Mouse (Mus musculus): ENCODE data around the gene Gcg. TPM values are rescaled to one million over a fixed set of nuclear protein-coding genes. Genes with fewer than 3 reads are reported as not detected.

Gene Gcg
- polyA plus RNA-seq (2015; fragmentation: Nextera tagmentation; extraction: Ambion mirVana), result 0.24 TPM in 2 replicates

- Histone ChIP-seq H3K9me3 (ENCODE audit: control insufficient read depth, low read length) (no peaks in the 10 kb centered on the region), H3K4me1 (ENCODE audit: control insufficient read depth, insufficient read depth, low read depth, low read length) (no peaks in the 10 kb centered on the region), H3K4me2 (ENCODE audit: low read length) (no peak within 1 kb of the TSS), H3K27ac (ENCODE audit: low read depth, low read length) (no peak within 1 kb of the TSS), H3K36me3 (ENCODE audit: control insufficient read depth, insufficient read depth, low read length) (no peaks in the 10 kb centered on the region), H3K27me3 (replicated peaks; ENCODE audit: control insufficient read depth, insufficient read depth, low read length) (no peaks in the 10 kb centered on the region), H3K9ac (ENCODE audit: low read depth, low read length) (no peak within 1 kb of the TSS), H3K4me3 (ENCODE audit: low read length) (no peak within 1 kb of the TSS)
- 80% methylated on average over 9 of the region's 9 CpGs for WGBS
- ATAC-seq, result no peak
Observed at GRCm38 (mm10) chr2:62483550-62483949, at the start of gene Gcg. Gene Gcg, minus strand, starts transcription at chr2:62483650.

DNA sequence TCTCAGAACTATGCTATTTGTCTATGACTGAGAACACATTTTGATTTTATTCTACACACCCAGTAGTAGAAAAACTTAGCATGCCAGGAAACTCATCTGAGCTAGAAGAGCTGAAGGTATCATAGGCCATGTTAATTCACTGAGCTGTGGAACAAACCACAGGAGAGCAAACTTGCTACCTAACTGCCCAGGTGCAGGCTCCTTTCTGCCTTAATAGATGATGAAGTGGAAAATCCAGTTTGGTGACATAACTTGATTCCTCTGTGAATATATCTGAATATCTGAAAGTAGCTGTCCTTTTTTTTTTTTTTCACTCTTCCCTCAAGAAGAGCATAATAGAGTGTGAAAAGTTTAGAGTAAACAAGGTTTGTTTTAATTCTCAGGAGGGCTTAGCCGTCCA lies 47.6 kb upstream of the Gcg start:
- no peak for ATAC-seq
- Histone ChIP-seq H3K27ac (ENCODE audit: low read depth, low read length) (no peak overlapping the region), H3K9me3 (ENCODE audit: control insufficient read depth, low read length) (no peaks in the 10 kb centered on the region), H3K27me3 (replicated peaks; ENCODE audit: control insufficient read depth, insufficient read depth, low read length) (no peaks in the 10 kb centered on the region), H3K4me2 (ENCODE audit: low read length) (no peak overlapping the region), H3K36me3 (ENCODE audit: control insufficient read depth, insufficient read depth, low read length) (no peaks in the 10 kb centered on the region), H3K9ac (ENCODE audit: low read depth, low read length) (no peak overlapping the region), H3K4me3 (ENCODE audit: low read length) (no peak overlapping the region), H3K4me1 (ENCODE audit: control insufficient read depth, insufficient read depth, low read depth, low read length) (no peaks in the 10 kb centered on the region)
- 73% methylated on average over 1 of the region's 1 CpGs for WGBS

DNA sequence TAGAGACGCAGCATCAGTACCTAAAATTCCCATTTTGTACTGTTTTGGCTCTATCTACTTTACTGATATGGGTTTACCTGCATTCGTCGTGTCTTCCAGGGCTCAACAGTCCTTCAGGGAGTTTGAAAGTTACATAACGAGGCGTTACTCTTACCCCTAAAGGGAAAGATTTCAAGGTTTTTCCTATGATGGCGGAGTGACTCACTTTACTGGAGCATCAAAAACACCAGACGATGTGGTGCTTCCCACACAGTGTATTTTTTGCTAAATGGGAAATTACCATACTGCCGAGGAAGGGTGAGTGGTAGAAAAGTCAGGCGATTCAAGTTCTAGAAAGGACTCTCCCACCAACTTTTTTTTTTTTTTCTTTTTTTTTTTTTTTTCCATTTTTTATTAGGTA lies 42.9 kb upstream of the Gcg start:
- Histone ChIP-seq H3K9me3 (ENCODE audit: control insufficient read depth, low read length) (no peaks in the 10 kb centered on the region), H3K27ac (ENCODE audit: low read depth, low read length) (no peak overlapping the region), H3K4me3 (ENCODE audit: low read length) (no peak overlapping the region), H3K4me2 (ENCODE audit: low read length) (no peak overlapping the region), H3K27me3 (replicated peaks; ENCODE audit: control insufficient read depth, insufficient read depth, low read length) (no peaks in the 10 kb centered on the region), H3K36me3 (ENCODE audit: control insufficient read depth, insufficient read depth, low read length) (no peaks in the 10 kb centered on the region), H3K4me1 (ENCODE audit: control insufficient read depth, insufficient read depth, low read depth, low read length) (no peaks in the 10 kb centered on the region), H3K9ac (ENCODE audit: low read depth, low read length) (no peak overlapping the region)
- 92% methylated on average over 9 of the region's 9 CpGs for WGBS
- ATAC-seq, result no peak

DNA sequence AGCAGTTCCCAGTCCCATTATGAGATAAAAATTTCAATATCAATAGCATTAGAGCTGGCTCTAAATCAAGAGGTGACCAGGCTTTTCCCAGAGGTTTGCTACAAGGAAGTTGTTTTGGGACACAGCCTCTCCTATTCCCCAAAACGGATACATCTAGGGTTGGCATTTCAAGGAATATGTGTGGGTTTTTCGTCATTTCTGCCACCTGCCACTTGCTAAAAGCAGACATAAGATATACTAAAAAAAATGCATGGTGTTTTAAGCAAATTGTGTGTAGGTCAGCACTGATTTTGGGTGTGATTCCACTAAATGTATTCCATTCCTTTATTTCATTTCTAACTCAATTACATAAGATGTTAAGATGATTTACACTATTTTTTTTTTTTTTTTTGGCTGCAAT lies 34.3 kb upstream of the Gcg start:
- H3K4me3 ChIP-seq (ENCODE audit: low read length), result no peak overlapping the region
- H3K9me3 ChIP-seq (ENCODE audit: control insufficient read depth, low read length), result no peaks in the 10 kb centered on the region
- ATAC-seq, result no peak
- H3K9ac ChIP-seq (ENCODE audit: low read depth, low read length), result no peak overlapping the region
- 81% methylated on average over 2 of the region's 2 CpGs for WGBS
- no peak overlapping the region for H3K4me2 ChIP-seq (ENCODE audit: low read length)
- no peaks in the 10 kb centered on the region for H3K27me3 ChIP-seq (replicated peaks; ENCODE audit: control insufficient read depth, insufficient read depth, low read length)
- H3K27ac ChIP-seq (ENCODE audit: low read depth, low read length), result no peak overlapping the region
- H3K4me1 ChIP-seq (ENCODE audit: control insufficient read depth, insufficient read depth, low read depth, low read length), result no peaks in the 10 kb centered on the region
- H3K36me3 ChIP-seq (ENCODE audit: control insufficient read depth, insufficient read depth, low read length), result no peaks in the 10 kb centered on the region

GRCm38 (mm10) chr2:62514477-62514876 lies 31.0 kb upstream of the Gcg start:
- H3K27ac ChIP-seq (ENCODE audit: low read depth, low read length), result no peak overlapping the region
- H3K27me3 ChIP-seq (replicated peaks; ENCODE audit: control insufficient read depth, insufficient read depth, low read length), result no peaks in the 10 kb centered on the region
- H3K4me3 ChIP-seq (ENCODE audit: low read length), result no peak overlapping the region
- ATAC-seq, result no peak
- H3K36me3 ChIP-seq (ENCODE audit: control insufficient read depth, insufficient read depth, low read length), result no peaks in the 10 kb centered on the region
- no peak overlapping the region for H3K9ac ChIP-seq (ENCODE audit: low read depth, low read length)
- H3K9me3 ChIP-seq (ENCODE audit: control insufficient read depth, low read length), result no peaks in the 10 kb centered on the region
- WGBS, result 89% methylated on average over 6 of the region's 6 CpGs
- H3K4me1 ChIP-seq (ENCODE audit: control insufficient read depth, insufficient read depth, low read depth, low read length), result no peaks in the 10 kb centered on the region
- no peak overlapping the region for H3K4me2 ChIP-seq (ENCODE audit: low read length)

- Histone ChIP-seq H3K36me3 (ENCODE audit: control insufficient read depth, insufficient read depth, low read length) (no peaks in the 10 kb centered on the region), H3K27me3 (replicated peaks; ENCODE audit: control insufficient read depth, insufficient read depth, low read length) (no peaks in the 10 kb centered on the region), H3K27ac (ENCODE audit: low read depth, low read length) (no peak overlapping the region), H3K9me3 (ENCODE audit: control insufficient read depth, low read length) (no peaks in the 10 kb centered on the region), H3K4me3 (ENCODE audit: low read length) (no peak overlapping the region), H3K9ac (ENCODE audit: low read depth, low read length) (no peak overlapping the region), H3K4me2 (ENCODE audit: low read length) (no peak overlapping the region), H3K4me1 (ENCODE audit: control insufficient read depth, insufficient read depth, low read depth, low read length) (no peaks in the 10 kb centered on the region)
- peak; percentile 37; the same call in 1 of the 2 replicates for ATAC-seq
- WGBS, result 81% methylated on average over 15 of the region's 15 CpGs
Observed at GRCm38 (mm10) chr2:62513477-62513876, 30.0 kb upstream of the Gcg start.

DNA sequence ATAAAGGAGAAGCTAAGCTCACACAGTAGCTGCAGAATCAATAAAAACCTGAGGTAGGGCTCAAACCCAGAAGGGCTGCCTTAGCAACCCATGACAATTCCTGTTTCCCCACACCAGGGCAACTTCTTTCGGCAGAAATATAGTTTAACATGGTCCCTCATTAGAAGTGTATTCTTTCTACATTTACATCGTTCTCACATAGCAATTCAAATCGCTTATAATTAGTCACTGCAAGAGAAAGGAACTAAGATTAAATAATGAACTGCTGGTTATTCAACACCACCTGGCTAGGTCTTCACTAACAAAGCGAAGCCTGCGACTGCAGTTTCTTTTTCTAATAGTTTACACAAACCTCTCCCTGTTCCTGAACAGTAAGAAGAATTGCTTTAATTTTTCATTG lies 23.7 kb upstream of the Gcg start:
- Histone ChIP-seq H3K4me2 (ENCODE audit: low read length) (no peak overlapping the region), H3K27me3 (replicated peaks; ENCODE audit: control insufficient read depth, insufficient read depth, low read length) (no peaks in the 10 kb centered on the region), H3K4me1 (ENCODE audit: control insufficient read depth, insufficient read depth, low read depth, low read length) (no peaks in the 10 kb centered on the region), H3K4me3 (ENCODE audit: low read length) (no peak overlapping the region), H3K27ac (ENCODE audit: low read depth, low read length) (no peak overlapping the region), H3K36me3 (ENCODE audit: control insufficient read depth, insufficient read depth, low read length) (no peaks in the 10 kb centered on the region), H3K9ac (ENCODE audit: low read depth, low read length) (no peak overlapping the region), H3K9me3 (ENCODE audit: control insufficient read depth, low read length) (no peaks in the 10 kb centered on the region)
- ATAC-seq, result no peak
- 73% methylated on average over 5 of the region's 5 CpGs for WGBS

DNA sequence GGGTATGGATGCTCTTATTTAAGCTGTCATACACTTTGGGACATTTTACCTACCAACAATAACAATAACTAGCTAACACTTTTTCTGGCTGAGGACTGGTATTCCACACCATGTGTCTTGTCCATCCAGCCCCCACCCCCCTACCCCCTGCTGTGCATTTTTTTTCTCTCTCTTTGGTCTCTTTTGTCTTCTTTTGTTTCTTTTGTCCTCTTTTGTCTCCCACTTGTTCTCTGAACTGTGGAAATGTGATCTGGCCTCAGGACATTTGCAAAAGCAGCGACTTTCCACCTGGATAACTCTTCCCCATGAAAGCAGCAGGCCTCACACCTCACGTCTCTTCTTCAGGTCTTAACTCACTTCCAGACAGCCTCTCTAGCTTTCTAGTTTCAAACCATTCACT lies 23.0 kb upstream of the Gcg start:
- Histone ChIP-seq H3K4me1 (ENCODE audit: control insufficient read depth, insufficient read depth, low read depth, low read length) (no peaks in the 10 kb centered on the region), H3K36me3 (ENCODE audit: control insufficient read depth, insufficient read depth, low read length) (no peaks in the 10 kb centered on the region), H3K4me3 (ENCODE audit: low read length) (no peak overlapping the region), H3K9me3 (ENCODE audit: control insufficient read depth, low read length) (no peaks in the 10 kb centered on the region), H3K27ac (ENCODE audit: low read depth, low read length) (no peak overlapping the region), H3K9ac (ENCODE audit: low read depth, low read length) (no peak overlapping the region), H3K27me3 (replicated peaks; ENCODE audit: control insufficient read depth, insufficient read depth, low read length) (no peaks in the 10 kb centered on the region), H3K4me2 (ENCODE audit: low read length) (no peak overlapping the region)
- ATAC-seq, result no peak
- WGBS, result 25% methylated on average over 2 of the region's 2 CpGs

- Histone ChIP-seq H3K4me2 (ENCODE audit: low read length) (no peak overlapping the region), H3K36me3 (ENCODE audit: control insufficient read depth, insufficient read depth, low read length) (no peaks in the 10 kb centered on the region), H3K4me3 (ENCODE audit: low read length) (no peak overlapping the region), H3K9me3 (ENCODE audit: control insufficient read depth, low read length) (no peaks in the 10 kb centered on the region), H3K4me1 (ENCODE audit: control insufficient read depth, insufficient read depth, low read depth, low read length) (no peaks in the 10 kb centered on the region), H3K9ac (ENCODE audit: low read depth, low read length) (no peak overlapping the region), H3K27me3 (replicated peaks; ENCODE audit: control insufficient read depth, insufficient read depth, low read length) (no peaks in the 10 kb centered on the region), H3K27ac (ENCODE audit: low read depth, low read length) (no peak overlapping the region)
- 75% methylated on average over 4 of the region's 4 CpGs for WGBS
- no peak for ATAC-seq
Observed at GRCm38 (mm10) chr2:62504269-62504796, 20.9 kb upstream of the Gcg start.

GRCm38 (mm10) chr2:62503326-62503725 lies 19.9 kb upstream of the Gcg start:
- no peak overlapping the region for H3K4me2 ChIP-seq (ENCODE audit: low read length)
- no peak for ATAC-seq
- H3K4me3 ChIP-seq (ENCODE audit: low read length), result no peak overlapping the region
- no peak overlapping the region for H3K9ac ChIP-seq (ENCODE audit: low read depth, low read length)
- H3K27me3 ChIP-seq (replicated peaks; ENCODE audit: control insufficient read depth, insufficient read depth, low read length), result no peaks in the 10 kb centered on the region
- H3K9me3 ChIP-seq (ENCODE audit: control insufficient read depth, low read length), result no peaks in the 10 kb centered on the region
- no peak overlapping the region for H3K27ac ChIP-seq (ENCODE audit: low read depth, low read length)
- 81% methylated on average over 5 of the region's 5 CpGs for WGBS
- no peaks in the 10 kb centered on the region for H3K36me3 ChIP-seq (ENCODE audit: control insufficient read depth, insufficient read depth, low read length)
- no peaks in the 10 kb centered on the region for H3K4me1 ChIP-seq (ENCODE audit: control insufficient read depth, insufficient read depth, low read depth, low read length)

Data from hindbrain, embryonic 16.5 days (tissue).